ENCODE assay signal across 16 mouse cellular contexts in genomic region chr19:24214939-24215338, GRCm38 (mm10). TPM values are rescaled to one million over a fixed set of nuclear protein-coding genes. Genes with fewer than 3 reads are reported as not detected.
DNase-seq lines count a peak whose midpoint lies in the region; TF ChIP-seq lines count a peak whose summit lies in the region.
"Had no signal": no experiment of that assay in that cellular context is flagged by ENCODE, and none has a peak within 500 bp of the region (broad histone marks: within the 10 kb centered on the region; RNA-seq: fewer than 3 reads in every experiment).

No protein-coding gene starts in this region.

- H3K4me3 ChIP-seq in left cerebral cortex, adult 2 months, result no peak overlapping the region
- H3K4me3 ChIP-seq: heart, embryonic 13.5 days; hindbrain, embryonic 13.5 days; limb, embryonic 15.5 days; midbrain, embryonic 13.5 days had no signal

- DNase-seq in left cerebral cortex, adult 2 months (ENCODE audit: extremely low spot score in 1 of 2, low spot score in 2 of 2), result no peak
- no peak for DNase-seq in left cerebral cortex, postnatal 36 days (ENCODE audit: low spot score in 2 of 2)
- peak; percentile 28 for DNase-seq in 416B (ENCODE audit: low read depth)
- peak; percentile 67 for DNase-seq in R1 (ENCODE audit: low read depth, low spot score)
- peak; percentile 38 to 62 for DNase-seq in kidney, postnatal 25 days
- no peak for DNase-seq in layer of hippocampus, adult 9-11 months
- DNase-seq in heart, adult 11 months, result no peak
- DNase-seq: adrenal gland, postnatal 14 days; cerebellum, adult 8-10 months; right cerebral cortex, adult 18-20 months; thymus, postnatal 4 days had no signal

- TF ChIP-seq CTCF in left cerebral cortex, adult 2 months (IDR thresholded peaks at IDR 0.05), result peak; percentile 1; the same call in 1 of the 2 replicates

- intact Hi-C loops in left cerebral cortex, adult 2 months (cut with DNase I), result no loop called here
- intact Hi-C loops in left cerebral cortex, postnatal 36 days (cut with DNase I), result no loop called here

- no peak overlapping the region for H3K27ac ChIP-seq in left cerebral cortex, adult 2 months
- H3K27ac ChIP-seq: heart, embryonic 13.5 days; hindbrain, embryonic 13.5 days; limb, embryonic 15.5 days; macrophage; midbrain, embryonic 13.5 days had no signal

RNA-seq across cellular contexts. Expression of gene Tjp2, which starts 9.9 kb away (rescaled TPM):
- total RNA-seq in left cerebral cortex, adult 2 months (2021), result 10 to 100 TPM; 16.5 to 19.1 TPM
- 10 to 100 TPM; 17.1 TPM for total RNA-seq in left cerebral cortex, postnatal 36 days (2021)

Comparison
In these comparisons a context has a peak if more than half of its experiments do, and no peak if none do; other contexts are left out.
1. DNase-seq: peak in 416B (single experiment), R1 (single experiment) and kidney, postnatal 25 days (2 of 2); none in left cerebral cortex, adult 2 months (0 of 2), left cerebral cortex, postnatal 36 days (0 of 2), layer of hippocampus, adult 9-11 months (single experiment) and heart, adult 11 months (single experiment).